Mouse (Mus musculus): Measurements from ENCODE around the gene Alyref. TPM values are rescaled to one million over a fixed set of nuclear protein-coding genes. Genes with fewer than 3 reads are reported as not detected.
A peak's percentile ranks its signal among the peaks of the same experiment; 100 is the strongest.

Alyref gene
- polyA plus RNA-seq, 1 experiment from 2014 or later = 253 TPM

- Histone ChIP-seq H3K4me1 (peaks cover 44% of the 10 kb centered on the region), H3K27me3 (replicated peaks) (no peaks in the 10 kb centered on the region), H3K9me3 (no peaks in the 10 kb centered on the region), H3K27ac (replicated peaks) (peak overlapping the region; percentile 91), H3K4me2 (peak overlapping the region; percentile 76), H3K9ac (peak overlapping the region; percentile 97), H3K4me3 (peak overlapping the region; percentile 93), H3K36me3 (peaks cover 26% of the 10 kb centered on the region)
- WGBS = 54% methylated on average over 4 of the region's 4 CpGs
- no peak for ATAC-seq (ENCODE audit: extremely low read depth, insufficient number of reproducible peaks, low FRiP score, low TSS enrichment)
These were observed 33.7 kb upstream of the Alyref start for GRCm38 (mm10) chr11:120631726-120632448.

GRCm38 (mm10) chr11:120630881-120631725 is 32.9 kb upstream of the Alyref start:
- H3K4me3 ChIP-seq = peak overlapping the region; percentile 93

GRCm38 (mm10) chr11:120630401-120630871 is 32.3 kb upstream of the Alyref start:
- Histone ChIP-seq H3K4me3 (peak overlapping the region; percentile 93), H3K27ac (replicated peaks) (peak overlapping the region; percentile 91), H3K9me3 (no peaks in the 10 kb centered on the region), H3K9ac (peak overlapping the region; percentile 97), H3K27me3 (replicated peaks) (no peaks in the 10 kb centered on the region), H3K36me3 (peaks cover 30% of the 10 kb centered on the region), H3K4me2 (peak overlapping the region; percentile 76), H3K4me1 (peaks cover 48% of the 10 kb centered on the region)
- 39% methylated on average over 5 of the region's 5 CpGs for WGBS
- no peak for ATAC-seq (ENCODE audit: extremely low read depth, insufficient number of reproducible peaks, low FRiP score, low TSS enrichment)

More at GRCm38 (mm10) chr11:120630881-120631725, 32.9 kb upstream of the Alyref start:
- no peak for ATAC-seq (ENCODE audit: extremely low read depth, insufficient number of reproducible peaks, low FRiP score, low TSS enrichment)
- H3K9me3 ChIP-seq = no peaks in the 10 kb centered on the region
- peak overlapping the region; percentile 97 for H3K9ac ChIP-seq
- H3K4me2 ChIP-seq = peak overlapping the region; percentile 76
- 30% methylated on average over 7 of the region's 7 CpGs for whole genome bisulfite sequencing
- no peaks in the 10 kb centered on the region for H3K27me3 ChIP-seq (replicated peaks)
- peaks cover 30% of the 10 kb centered on the region for H3K36me3 ChIP-seq
- peak overlapping the region; percentile 91 for H3K27ac ChIP-seq (replicated peaks)
- H3K4me1 ChIP-seq = peaks cover 44% of the 10 kb centered on the region

- peak; percentile 16; the same call in 1 of the 2 replicates for ATAC-seq (ENCODE audit: extremely low read depth, insufficient number of reproducible peaks, low FRiP score, low TSS enrichment)
- Histone ChIP-seq H3K4me3 (peak overlapping the region; percentile 93), H3K9me3 (no peaks in the 10 kb centered on the region), H3K27ac (replicated peaks) (peak overlapping the region; percentile 91), H3K4me1 (peaks cover 53% of the 10 kb centered on the region), H3K27me3 (replicated peaks) (no peaks in the 10 kb centered on the region), H3K36me3 (peaks cover 30% of the 10 kb centered on the region), H3K4me2 (peak overlapping the region; percentile 76), H3K9ac (peak overlapping the region; percentile 97)
- 14% methylated on average over 7 of the region's 7 CpGs for WGBS
These were observed 31.7 kb upstream of the Alyref start for GRCm38 (mm10) chr11:120629911-120630310.

GRCm38 (mm10) chr11:120629341-120629730 is 31.2 kb upstream of the Alyref start:
- H3K9ac ChIP-seq = peak overlapping the region; percentile 97
- ATAC-seq (ENCODE audit: extremely low read depth, insufficient number of reproducible peaks, low FRiP score, low TSS enrichment) = no peak
- H3K4me3 ChIP-seq = peak overlapping the region; percentile 93

GRCm38 (mm10) chr11:120628601-120629340 is 30.6 kb upstream of the Alyref start:
- Histone ChIP-seq H3K4me2 (peak overlapping the region; percentile 76), H3K9ac (peak overlapping the region; percentile 97; the same call in 1 of the 2 replicates), H3K36me3 (peaks cover 30% of the 10 kb centered on the region), H3K27ac (replicated peaks) (peak overlapping the region; percentile 91; the same call in 1 of the 2 replicates), H3K27me3 (replicated peaks) (no peaks in the 10 kb centered on the region), H3K9me3 (no peaks in the 10 kb centered on the region), H3K4me1 (peaks cover 52% of the 10 kb centered on the region), H3K4me3 (peak overlapping the region; percentile 93)
- no peak for ATAC-seq (ENCODE audit: extremely low read depth, insufficient number of reproducible peaks, low FRiP score, low TSS enrichment)
- WGBS = 93% methylated on average over 23 of the region's 23 CpGs

More at GRCm38 (mm10) chr11:120629341-120629730, 31.2 kb upstream of the Alyref start:
- Histone ChIP-seq H3K4me2 (peak overlapping the region; percentile 76), H3K27me3 (replicated peaks) (no peaks in the 10 kb centered on the region), H3K27ac (replicated peaks) (peak overlapping the region; percentile 91), H3K4me1 (peaks cover 52% of the 10 kb centered on the region), H3K36me3 (peaks cover 30% of the 10 kb centered on the region), H3K9me3 (no peaks in the 10 kb centered on the region)
- WGBS = 78% methylated on average over 23 of the region's 23 CpGs

- no peak overlapping the region for H3K27ac ChIP-seq (replicated peaks)
- ATAC-seq (ENCODE audit: extremely low read depth, insufficient number of reproducible peaks, low FRiP score, low TSS enrichment) = no peak
- WGBS = 84% methylated on average over 22 of the region's 22 CpGs
- no peaks in the 10 kb centered on the region for H3K9me3 ChIP-seq
- H3K9ac ChIP-seq = peak overlapping the region; percentile 24; the same call in 1 of the 2 replicates
- peaks cover 38% of the 10 kb centered on the region for H3K36me3 ChIP-seq
- peaks cover 58% of the 10 kb centered on the region for H3K4me1 ChIP-seq
- no peak overlapping the region for H3K4me3 ChIP-seq
- H3K27me3 ChIP-seq (replicated peaks) = no peaks in the 10 kb centered on the region
- H3K4me2 ChIP-seq = peak overlapping the region; percentile 96; the same call in 1 of the 2 replicates
These were observed 29.5 kb upstream of the Alyref start for GRCm38 (mm10) chr11:120627468-120628300.

GRCm38 (mm10) chr11:120626785-120627467 is 28.8 kb upstream of the Alyref start:
- Histone ChIP-seq H3K4me3 (0 out of 2 replicates have a peak overlapping the region, but pooled peaks have one; percentile 1), H3K27me3 (replicated peaks) (no peaks in the 10 kb centered on the region), H3K9ac (peak overlapping the region; percentile 24; the same call in 1 of the 2 replicates), H3K4me1 (peaks cover 52% of the 10 kb centered on the region), H3K9me3 (no peaks in the 10 kb centered on the region), H3K36me3 (peaks cover 46% of the 10 kb centered on the region), H3K27ac (replicated peaks) (no peak overlapping the region), H3K4me2 (peak overlapping the region; percentile 96; the same call in 1 of the 2 replicates)
- WGBS = 85% methylated on average over 11 of the region's 11 CpGs
- no peak for ATAC-seq (ENCODE audit: extremely low read depth, insufficient number of reproducible peaks, low FRiP score, low TSS enrichment)

GRCm38 (mm10) chr11:120625152-120625775 is 27.1 kb upstream of the Alyref start, which contains the start of gene Sirt7:
Gene Sirt7, minus strand, starts transcription at chr11:120625240.
- H3K4me1 ChIP-seq = peaks cover 35% of the 10 kb centered on the region
- no peaks in the 10 kb centered on the region for H3K9me3 ChIP-seq
- H3K4me2 ChIP-seq = peak within 1 kb of the TSS; percentile 96
- H3K36me3 ChIP-seq = peaks cover 62% of the 10 kb centered on the region
- H3K4me3 ChIP-seq = peak within 1 kb of the TSS; percentile 99
- peak within 1 kb of the TSS; percentile 90 for H3K9ac ChIP-seq
- no peak for ATAC-seq (ENCODE audit: extremely low read depth, insufficient number of reproducible peaks, low FRiP score, low TSS enrichment)
- peak within 1 kb of the TSS; percentile 78 for H3K27ac ChIP-seq (replicated peaks)
- WGBS = 13% methylated on average over 5 of the region's 5 CpGs
- no peaks in the 10 kb centered on the region for H3K27me3 ChIP-seq (replicated peaks)
